Mouse (Mus musculus) forebrain, postnatal 0 days (tissue): ENCODE measurements around the gene Prss57. TPM values are rescaled to one million over a fixed set of nuclear protein-coding genes. Genes with fewer than 3 reads are reported as not detected.
A peak's percentile ranks its signal among the peaks of the same experiment; 100 is the strongest.

Experiments used
- ATAC-seq: fragments of 200-750 bp; cut with Nextera tagmentation; 2 replicates; pipeline ENCODE4 v1.8.0; 2017; ENCODE audit warnings: mild to moderate bottlenecking, moderate library complexity
- DNase-seq: peaks from one replicate; pipeline ENCODE4 v3.0.0-alpha.2; 2015
- H3K27ac ChIP-seq: fragments of 300-500 bp; sonication (generic); 2 replicates; pipeline ENCODE4 v1.5.1; 2014; ENCODE audit warnings: low read depth, mild to moderate bottlenecking, antibody characterized with exemption, low read length, moderate library complexity, mixed read lengths
- H3K27me3 ChIP-seq: fragments of 300-500 bp; sonication (generic); 2 replicates; pipeline ENCODE4 v1.6.1; 2014; ENCODE audit warnings: mild to moderate bottlenecking, low read length, mixed read lengths; ENCODE audit not compliant: insufficient read depth
- H3K36me3 ChIP-seq: fragments of 300-500 bp; sonication (generic); 2 replicates; pipeline ENCODE4 v1.6.1; 2014; ENCODE audit warnings: mild to moderate bottlenecking, moderate library complexity; ENCODE audit not compliant: insufficient read depth
- H3K4me1 ChIP-seq: fragments of 300-500 bp; sonication (generic); 2 replicates; pipeline ENCODE4 v1.6.1; 2014; ENCODE audit warnings: antibody characterized with exemption; ENCODE audit not compliant: insufficient read depth
- H3K4me2 ChIP-seq: fragments of 300-500 bp; sonication (generic); 2 replicates; pipeline ENCODE4 v1.6.1; 2014; ENCODE audit warnings: low read depth, mild to moderate bottlenecking, moderate library complexity
- H3K4me3 ChIP-seq: fragments of 300-500 bp; sonication (generic); 2 replicates; pipeline ENCODE4 v1.5.1; 2014; ENCODE audit warnings: low read depth, low read length, mixed read lengths
- H3K9ac ChIP-seq: fragments of 300-500 bp; sonication (generic); 2 replicates; pipeline ENCODE4 v1.6.1; 2014; ENCODE audit warnings: mild to moderate bottlenecking
- H3K9me3 ChIP-seq: fragments of 300-500 bp; sonication (generic); 2 replicates; pipeline ENCODE4 v1.6.1; 2016; ENCODE audit warnings: low read length
- CTCF ChIP-seq: sonication (generic); IDR thresholded peaks from 2 replicates; pipeline ENCODE4 v1.5.1; 2016; ENCODE audit warnings: antibody characterized with exemption, control low read depth, low read depth
- WGBS: fragments of 180-500 bp; shearing (Covaris S2); extraction: QIAGEN DNeasy Blood & Tissue Kit; methylation state at CpG from one replicate; pipeline ENCODE4 v1.1.7; 2014; 5-methylcytosine and 5-hydroxymethylcytosine counted together
- polyA plus RNA-seq: library from polyadenylated mRNA; unstranded; fragments of >200 nt; fragmentation: Nextera tagmentation; extraction: Ambion mirVana; gene quantifications from 2 replicates; pipeline ENCODE4 v1.2.1, GENCODE M21; 2015
- total RNA-seq: library from RNA; depleted of rRNA; stranded (reverse); fragments of >200 nt; gene quantifications from 2 replicates; pipeline ENCODE4 v1.2.3, GENCODE M21; 2014

Prss57 gene
- total and polyA plus RNA-seq, 2 experiments from 2014 or later: 0.35 TPM; not detected in 1

- Histone ChIP-seq H3K4me2 (no peak overlapping the region), H3K9me3 (no peaks in the 10 kb centered on the region), H3K27me3 (no peaks in the 10 kb centered on the region), H3K27ac (no peak overlapping the region), H3K4me1 (no peaks in the 10 kb centered on the region), H3K36me3 (peaks cover 55% of the 10 kb centered on the region), H3K9ac (no peak overlapping the region), H3K4me3 (no peak overlapping the region)
- ATAC-seq (no peak), DNase-seq (no peak)
- WGBS: 91% methylated on average over 24 of the region's 24 CpGs
- TF ChIP-seq CTCF: no peak
These were observed 34.1 kb downstream of the Prss57 start for GRCm38 (mm10) chr10:79756660-79757059.

GRCm38 (mm10) chr10:79755854-79756253 lies 34.9 kb downstream of the Prss57 start:
- H3K9me3 ChIP-seq: no peaks in the 10 kb centered on the region
- H3K4me1 ChIP-seq: no peaks in the 10 kb centered on the region
- DNase-seq (no peak), ATAC-seq (no peak)
- H3K36me3 ChIP-seq: peaks cover 47% of the 10 kb centered on the region
- no peaks in the 10 kb centered on the region for H3K27me3 ChIP-seq
- TF ChIP-seq CTCF: no peak
- H3K4me2 ChIP-seq: no peak overlapping the region
- H3K4me3 ChIP-seq: no peak overlapping the region
- 83% methylated on average over 3 of the region's 3 CpGs for WGBS
- H3K9ac ChIP-seq: no peak overlapping the region
- no peak overlapping the region for H3K27ac ChIP-seq

- Histone ChIP-seq H3K9ac (peak within 1 kb of the TSS; percentile 43; the same call in 1 of the 2 replicates), H3K27ac (no peak within 1 kb of the TSS), H3K27me3 (no peaks in the 10 kb centered on the region), H3K9me3 (no peaks in the 10 kb centered on the region), H3K36me3 (peaks cover 38% of the 10 kb centered on the region), H3K4me1 (no peaks in the 10 kb centered on the region), H3K4me3 (peak within 1 kb of the TSS; percentile 32), H3K4me2 (peak within 1 kb of the TSS; percentile 56)
- ATAC-seq: peak; percentile 73
- WGBS: 5% methylated on average over 36 of the region's 36 CpGs
- TF ChIP-seq CTCF: no peak
- peak; percentile 31 for DNase-seq
These were observed 35.8 kb downstream of the Prss57 start, which contains the start of gene Fgf22 for GRCm38 (mm10) chr10:79754856-79755516. Fgf22 (plus strand) TSS chr10:79755076.

- no peak for TF ChIP-seq CTCF
- ATAC-seq (no peak), DNase-seq (no peak)
- Histone ChIP-seq H3K9ac (no peak overlapping the region), H3K9me3 (no peaks in the 10 kb centered on the region), H3K27me3 (no peaks in the 10 kb centered on the region), H3K27ac (no peak overlapping the region), H3K36me3 (0 out of 2 replicates have a peak, but pooled peaks cover under 1% of the 10 kb centered on the region), H3K4me3 (no peak overlapping the region), H3K4me1 (peaks cover 8% of the 10 kb centered on the region; the same call in 1 of the 2 replicates), H3K4me2 (no peak overlapping the region)
- 77% methylated on average over 6 of the region's 6 CpGs for WGBS
These were observed 42.3 kb downstream of the Prss57 start for GRCm38 (mm10) chr10:79748496-79748895.

GRCm38 (mm10) chr10:79746774-79747151 lies 44.0 kb downstream of the Prss57 start:
- Histone ChIP-seq H3K27ac (no peak overlapping the region), H3K36me3 (peaks cover 16% of the 10 kb centered on the region), H3K9me3 (no peaks in the 10 kb centered on the region), H3K4me2 (peak overlapping the region; percentile 47), H3K27me3 (no peaks in the 10 kb centered on the region), H3K4me3 (peak overlapping the region; percentile 49; the same call in 1 of the 2 replicates), H3K4me1 (peaks cover 8% of the 10 kb centered on the region; the same call in 1 of the 2 replicates), H3K9ac (no peak overlapping the region; the same call in 1 of the 2 replicates)
- TF ChIP-seq CTCF: no peak
- WGBS: 18% methylated on average over 6 of the region's 6 CpGs
- ATAC-seq: peak; percentile 32
- DNase-seq: no peak

- peak within 1 kb of the TSS; percentile 26; the same call in 1 of the 2 replicates for H3K9ac ChIP-seq
- 3% methylated on average over 38 of the region's 38 CpGs for WGBS
- no peaks in the 10 kb centered on the region for H3K9me3 ChIP-seq
- TF ChIP-seq CTCF: peak; percentile 70
- no peaks in the 10 kb centered on the region for H3K27me3 ChIP-seq
- H3K27ac ChIP-seq: no peak within 1 kb of the TSS
- peaks cover 22% of the 10 kb centered on the region for H3K36me3 ChIP-seq
- peaks cover 8% of the 10 kb centered on the region; the same call in 1 of the 2 replicates for H3K4me1 ChIP-seq
- H3K4me3 ChIP-seq: peak within 1 kb of the TSS; percentile 49
- H3K4me2 ChIP-seq: peak within 1 kb of the TSS; percentile 54
- peak; percentile 99 for ATAC-seq
- DNase-seq: peak; percentile 97
These were observed 44.6 kb downstream of the Prss57 start, which contains the start of gene Polrmt for GRCm38 (mm10) chr10:79745898-79746773. Polrmt (minus strand) TSS chr10:79746581.
